Mouse (Mus musculus) heart, postnatal 36 days (tissue): Measurements from ENCODE around the gene Hsd11b2. TPM values are rescaled to one million over a fixed set of nuclear protein-coding genes. Genes with fewer than 3 reads are reported as not detected.
"Not testable (repeated sequence)": the region's sequence is repeated elsewhere in the genome, so short reads cannot be mapped to it uniquely, and the experiment has no call there.

Experiments
- DNase-seq, 2 experiments: peaks; one replicate each; pipeline ENCODE4 v3.0.0; 2021 to 2022
- intact Hi-C: fragments of 180-260 bp; cut with DNase I; formaldehyde crosslinking; loops from one replicate; pipeline ENCODE4 v1.15.1; 2025
- total RNA-seq, 2 experiments: library from RNA; stranded (reverse); gene quantifications; 2 replicates each; pipeline ENCODE4 v1.2.3; 2021

The Hsd11b2 gene
- total RNA-seq, 2 experiments from 2014 or later = not detected

GRCm38 (mm10) chr8:105550083-105550482 lies 31.5 kb downstream of the Hsd11b2 start:
- intact Hi-C loops = loop anchor here (5.0 kb wide), 1 partner anchor 193 kb away; no protein-coding TSS in a partner anchor
- DNase-seq = no peak

- no peak for DNase-seq
- intact Hi-C loops = loop anchor here (5.0 kb wide), 1 partner anchor 195 kb away; no protein-coding TSS in a partner anchor
Observed at GRCm38 (mm10) chr8:105552032-105552431, 33.5 kb downstream of the Hsd11b2 start.

GRCm38 (mm10) chr8:105552824-105553223 lies 34.3 kb downstream of the Hsd11b2 start:
- DNase-seq = no peak
- intact Hi-C loops = loop anchor here (5.0 kb wide), 1 partner anchor 196 kb away; no protein-coding TSS in a partner anchor

- intact Hi-C loops = loop anchor here (1.0 to 5.0 kb wide), 4 partner anchors 23 to 197 kb away; no protein-coding TSS in a partner anchor
- peak; percentile 58 to 70 for DNase-seq
Observed at GRCm38 (mm10) chr8:105554087-105554486, 35.5 kb downstream of the Hsd11b2 start.

GRCm38 (mm10) chr8:105555230-105555629 lies 36.7 kb downstream of the Hsd11b2 start:
- DNase-seq = no peak
- intact Hi-C loops = loop anchor here (2.0 kb wide), 1 partner anchor 70 kb away; no protein-coding TSS in a partner anchor

- intact Hi-C loops = no loop called here
- no peak for DNase-seq
Observed at GRCm38 (mm10) chr8:105562863-105563262, 44.3 kb downstream of the Hsd11b2 start.

- intact Hi-C loops = no loop called here
- no peak for DNase-seq
Observed at GRCm38 (mm10) chr8:105563871-105564270, 45.3 kb downstream of the Hsd11b2 start.

- not testable (repeated sequence) for DNase-seq
- intact Hi-C loops = loop anchor here (5.0 kb wide), 1 partner anchor 123 kb away; the partner anchor contains the start of gene Carmil2
Observed at GRCm38 (mm10) chr8:105564573-105565229, 46.1 kb downstream of the Hsd11b2 start.

GRCm38 (mm10) chr8:105565401-105565881 lies 46.9 kb downstream of the Hsd11b2 start:
- no peak for DNase-seq
- intact Hi-C loops = loop anchor here (5.0 kb wide), 1 partner anchor 122 kb away; the partner anchor contains the start of gene Carmil2

- intact Hi-C loops = loop anchor here (1.0 to 5.0 kb wide), 4 partner anchors 30 to 121 kb away; partner anchors contain the start of genes Carmil2 and Ctcf
- DNase-seq = peak; percentile 97 to 98
Observed at GRCm38 (mm10) chr8:105565952-105566702, 47.6 kb downstream of the Hsd11b2 start, which contains the start of gene Atp6v0d1. TSS of gene Atp6v0d1 (minus strand) at chr8:105566047.

- peak in 1 of 2 experiments; percentile 38 for DNase-seq
- intact Hi-C loops = loop anchor here (1.0 to 5.0 kb wide), 4 partner anchors 29 to 120 kb away; partner anchors contain the start of genes Carmil2 and Ctcf
Observed at GRCm38 (mm10) chr8:105566703-105567595, 48.4 kb downstream of the Hsd11b2 start.

GRCm38 (mm10) chr8:105571810-105572209 lies 53.3 kb downstream of the Hsd11b2 start:
- DNase-seq = no peak
- intact Hi-C loops = no loop called here

GRCm38 (mm10) chr8:105573427-105573826 lies 54.9 kb downstream of the Hsd11b2 start:
- peak in 1 of 2 experiments; percentile 38 for DNase-seq
- intact Hi-C loops = no loop called here

Other genes starting within 250 kb of the Hsd11b2 start
- gene Hsf4, start 249.0 kb upstream of the Hsd11b2 start, total RNA-seq = 1 to 10 TPM; 1.6 to 2.6 TPM
- gene Nol3, start 242.6 kb upstream of the Hsd11b2 start, total RNA-seq = 10 to 100 TPM; 19.3 to 22.1 TPM
- under 1 TPM; 0.70 to 0.97 TPM for gene 4931428F04Rik, start 228.9 kb upstream of the Hsd11b2 start, total RNA-seq
- 1 to 10 TPM; 6.4 to 7.7 TPM for gene Exoc3l, start 222.7 kb upstream of the Hsd11b2 start, total RNA-seq
- gene E2f4, start 221.1 kb upstream of the Hsd11b2 start, total RNA-seq = 10 to 100 TPM; 18.9 to 20.0 TPM
- 1 to 10 TPM; 1.2 to 1.3 TPM for gene Elmo3, start 213.2 kb upstream of the Hsd11b2 start, total RNA-seq
- gene Lrrc29, start 192.5 kb upstream of the Hsd11b2 start, total RNA-seq = 1 to 10 TPM; 1.2 to 1.3 TPM
- 10 to 100 TPM; 22.1 to 24.0 TPM for gene Tmem208, start 192.4 kb upstream of the Hsd11b2 start, total RNA-seq
- gene Fhod1, start 170.8 kb upstream of the Hsd11b2 start, total RNA-seq = 1 to 10 TPM; 6.5 to 9.6 TPM
- under 1 TPM; 0.44 to 0.62 TPM for gene Slc9a5, start 169.9 kb upstream of the Hsd11b2 start, total RNA-seq
- gene Plekhg4, start 145.5 kb upstream of the Hsd11b2 start, total RNA-seq = not detected
- gene Kctd19, start 105.3 kb upstream of the Hsd11b2 start, total RNA-seq = under 1 TPM; 0.24 to 0.53 TPM
- under 1 TPM; 0.41 to 0.56 TPM for gene Lrrc36, start 105.2 kb upstream of the Hsd11b2 start, total RNA-seq
- 10 to 100 TPM; 43.3 to 45.7 TPM for gene Tppp3, start 47.2 kb upstream of the Hsd11b2 start, total RNA-seq
- 10 to 100 TPM; 14.5 to 14.9 TPM for gene Zdhhc1, start 21.9 kb upstream of the Hsd11b2 start, total RNA-seq
- 10 to 100 TPM; 51.7 to 53.4 TPM for gene Atp6v0d1, start 47.3 kb downstream of the Hsd11b2 start, total RNA-seq
- 10 to 100 TPM; 53.0 to 53.8 TPM for gene Ripor1, start 86.5 kb downstream of the Hsd11b2 start, total RNA-seq
- gene Ctcf, start 117.8 kb downstream of the Hsd11b2 start, total RNA-seq = 10 to 100 TPM; 40.0 to 43.0 TPM
- gene Agrp, start 118.6 kb downstream of the Hsd11b2 start, total RNA-seq = not detected
- gene Carmil2, start 167.5 kb downstream of the Hsd11b2 start, total RNA-seq = under 1 TPM; 0.27 to 0.31 TPM
- gene Acd, start 182.3 kb downstream of the Hsd11b2 start, total RNA-seq = 10 to 100 TPM; 11.7 to 12.3 TPM
- gene Pard6a, start 182.4 kb downstream of the Hsd11b2 start, total RNA-seq = 1 to 10 TPM; 7.7 to 8.5 TPM
- not detected for gene 4933405L10Rik, start 188.9 kb downstream of the Hsd11b2 start, total RNA-seq
- 1 to 10 TPM; 1.3 to 2.2 TPM for gene Enkd1, start 189.5 kb downstream of the Hsd11b2 start, total RNA-seq
- 1 to 10 TPM; 4.0 to 4.1 TPM for gene Gfod2, start 239.9 kb downstream of the Hsd11b2 start, total RNA-seq